In genomic region chr8:84288892-84289291, GRCm38 (mm10) we compare ENCODE assay signal across 9 mouse cellular contexts. TPM values are rescaled to one million over a fixed set of nuclear protein-coding genes. Genes with fewer than 3 reads are reported as not detected.
A peak's percentile ranks its signal among the peaks of the same experiment; 100 is the strongest.
DNase-seq lines count a peak whose midpoint lies in the region; ATAC-seq and TF ChIP-seq lines count a peak whose summit lies in the region.
"Had no signal": no experiment of that assay in that cellular context is flagged by ENCODE, and none has a peak within 500 bp of the region (broad histone marks: within the 10 kb centered on the region; RNA-seq: fewer than 3 reads in every experiment).

No protein-coding gene starts in this region.

- WGBS in midbrain, embryonic 10.5 days: 57% methylated on average over 2 of the region's 2 CpGs
- 58% methylated on average over 2 of the region's 2 CpGs for WGBS in midbrain, embryonic 13.5 days
- WGBS in embryonic facial prominence, embryonic 10.5 days: 61% methylated on average over 2 of the region's 2 CpGs
- WGBS in stomach, postnatal 0 days: 51% methylated on average over 2 of the region's 2 CpGs

- TF ChIP-seq CTCF in stomach, postnatal 0 days (IDR thresholded peaks at IDR 0.05; ENCODE audit: low read depth): peak; percentile 56

- no peaks in the 10 kb centered on the region for H3K27me3 ChIP-seq in midbrain, embryonic 10.5 days (ENCODE audit: low read depth, poor library complexity, severe bottlenecking)
- H3K27me3 ChIP-seq in midbrain, embryonic 13.5 days: no peaks in the 10 kb centered on the region
- H3K27me3 ChIP-seq in embryonic facial prominence, embryonic 10.5 days (replicated peaks; ENCODE audit: low read depth, poor library complexity, severe bottlenecking): no peaks in the 10 kb centered on the region
- no peaks in the 10 kb centered on the region for H3K27me3 ChIP-seq in stomach, postnatal 0 days (ENCODE audit: control insufficient read depth, insufficient read depth, low read length)

- no peak overlapping the region for H3K4me3 ChIP-seq in midbrain, embryonic 10.5 days
- H3K4me3 ChIP-seq in midbrain, embryonic 13.5 days (replicated peaks): no peak overlapping the region
- H3K4me3 ChIP-seq in embryonic facial prominence, embryonic 10.5 days: no peak overlapping the region
- H3K4me3 ChIP-seq in stomach, postnatal 0 days (ENCODE audit: low read depth, low read length): no peak overlapping the region

- intact Hi-C loops in gastrocnemius, postnatal 14 days (cut with DNase I; ENCODE audit: low total_unique reads): loop anchor here (10.0 kb wide), 1 partner anchor 104 kb away; the partner anchor contains the start of gene Nanos3

- H3K4me1 ChIP-seq in midbrain, embryonic 10.5 days: no peaks in the 10 kb centered on the region
- H3K4me1 ChIP-seq in midbrain, embryonic 13.5 days (replicated peaks): no peaks in the 10 kb centered on the region
- peaks cover 9% of the 10 kb centered on the region; the same call in 1 of the 2 replicates for H3K4me1 ChIP-seq in embryonic facial prominence, embryonic 10.5 days
- no peaks in the 10 kb centered on the region for H3K4me1 ChIP-seq in stomach, postnatal 0 days (replicated peaks; ENCODE audit: control insufficient read depth, insufficient read depth)

- H3K27ac ChIP-seq in midbrain, embryonic 10.5 days (replicated peaks): no peak overlapping the region
- no peak overlapping the region for H3K27ac ChIP-seq in midbrain, embryonic 13.5 days
- no peak overlapping the region for H3K27ac ChIP-seq in embryonic facial prominence, embryonic 10.5 days (replicated peaks)
- no peak overlapping the region for H3K27ac ChIP-seq in stomach, postnatal 0 days (replicated peaks)

- H3K36me3 ChIP-seq in midbrain, embryonic 10.5 days: no peaks in the 10 kb centered on the region
- H3K36me3 ChIP-seq in midbrain, embryonic 13.5 days: no peaks in the 10 kb centered on the region
- no peaks in the 10 kb centered on the region for H3K36me3 ChIP-seq in embryonic facial prominence, embryonic 10.5 days (replicated peaks)
- H3K36me3 ChIP-seq in stomach, postnatal 0 days (ENCODE audit: control insufficient read depth, insufficient read depth, low read length): no peaks in the 10 kb centered on the region
- H3K36me3 ChIP-seq: G1E had no signal

- no peaks in the 10 kb centered on the region for H3K9me3 ChIP-seq in midbrain, embryonic 10.5 days (replicated peaks)
- H3K9me3 ChIP-seq in midbrain, embryonic 13.5 days: no peaks in the 10 kb centered on the region
- H3K9me3 ChIP-seq in embryonic facial prominence, embryonic 10.5 days: no peaks in the 10 kb centered on the region
- H3K9me3 ChIP-seq in stomach, postnatal 0 days (ENCODE audit: control insufficient read depth, low read length): no peaks in the 10 kb centered on the region
- H3K9me3 ChIP-seq: G1E had no signal

- no peak overlapping the region for H3K4me2 ChIP-seq in midbrain, embryonic 13.5 days (replicated peaks)
- no peak overlapping the region for H3K4me2 ChIP-seq in stomach, postnatal 0 days (replicated peaks; ENCODE audit: low read depth)

- ATAC-seq in midbrain, embryonic 13.5 days: no peak
- ATAC-seq in stomach, postnatal 0 days (ENCODE audit: low FRiP score, low TSS enrichment): no peak

- TF ChIP-seq EP300 in stomach, postnatal 0 days (optimal IDR thresholded peaks at IDR 0.05): no peak

- H3K9ac ChIP-seq in midbrain, embryonic 13.5 days (replicated peaks): no peak overlapping the region
- H3K9ac ChIP-seq in stomach, postnatal 0 days (ENCODE audit: low read length): no peak overlapping the region

- DNase-seq in cerebellum, adult 18-20 months: peak; percentile 52 to 53
- DNase-seq in cerebellum, adult 9-10 months: no peak
- DNase-seq in midbrain, embryonic 10.5 days (ENCODE audit: low spot score): peak; percentile 28
- DNase-seq in embryonic facial prominence, embryonic 10.5 days (ENCODE audit: low spot score): peak; percentile 37
- DNase-seq in stomach, postnatal 0 days (ENCODE audit: low spot score): no peak
- no peak for DNase-seq in urinary bladder, postnatal 25 days (ENCODE audit: low spot score)
- no peak for DNase-seq in gastrocnemius, postnatal 14 days

RNA-seq across cellular contexts. Expression of gene Ccdc130, which starts 18.7 kb away (rescaled TPM):
- 23.8 and 24.1 TPM in 2 replicates for polyA plus RNA-seq in midbrain, embryonic 10.5 days (2016; fragmentation: Nextera tagmentation; extraction: Ambion mirVana)
- polyA plus RNA-seq in midbrain, embryonic 13.5 days (2015; fragmentation: Nextera tagmentation; extraction: Ambion mirVana): 22.3 and 24.0 TPM in 2 replicates
- 21.9 and 24.6 TPM in 2 replicates for polyA plus RNA-seq in embryonic facial prominence, embryonic 10.5 days (2016; fragmentation: Nextera tagmentation; extraction: Ambion mirVana)
- 10.1 and 10.4 TPM in 2 replicates for polyA plus RNA-seq in stomach, postnatal 0 days (2015; fragmentation: Nextera tagmentation; extraction: Ambion mirVana)
- 10 to 100 TPM in 1 of 2 experiments, 1 to 10 TPM in 1; 9.6 to 10.1 TPM for total RNA-seq in gastrocnemius, postnatal 14 days (2021)

RNA-seq across cellular contexts. Expression of gene Mri1, which starts 31.8 kb away (rescaled TPM):
- polyA plus RNA-seq in midbrain, embryonic 10.5 days (2016; fragmentation: Nextera tagmentation; extraction: Ambion mirVana): 65.5 and 72.0 TPM in 2 replicates
- polyA plus RNA-seq in midbrain, embryonic 13.5 days (2015; fragmentation: Nextera tagmentation; extraction: Ambion mirVana): 49.7 and 57.5 TPM in 2 replicates
- polyA plus RNA-seq in embryonic facial prominence, embryonic 10.5 days (2016; fragmentation: Nextera tagmentation; extraction: Ambion mirVana): 64.0 and 64.2 TPM in 2 replicates
- polyA plus RNA-seq in stomach, postnatal 0 days (2015; fragmentation: Nextera tagmentation; extraction: Ambion mirVana): 61.7 and 62.7 TPM in 2 replicates
- 10 to 100 TPM; 11.8 to 16.6 TPM for total RNA-seq in gastrocnemius, postnatal 14 days (2021)

RNA-seq across cellular contexts. Expression of gene D8Ertd738e, which starts 39.4 kb away (rescaled TPM):
- 363 and 389 TPM in 2 replicates for polyA plus RNA-seq in midbrain, embryonic 10.5 days (2016; fragmentation: Nextera tagmentation; extraction: Ambion mirVana)
- polyA plus RNA-seq in midbrain, embryonic 13.5 days (2015; fragmentation: Nextera tagmentation; extraction: Ambion mirVana): 261 and 273 TPM in 2 replicates
- 409 and 427 TPM in 2 replicates for polyA plus RNA-seq in embryonic facial prominence, embryonic 10.5 days (2016; fragmentation: Nextera tagmentation; extraction: Ambion mirVana)
- 299 and 309 TPM in 2 replicates for polyA plus RNA-seq in stomach, postnatal 0 days (2015; fragmentation: Nextera tagmentation; extraction: Ambion mirVana)
- 100 to 1,000 TPM; 158 to 171 TPM for total RNA-seq in gastrocnemius, postnatal 14 days (2021)

RNA-seq across cellular contexts. Expression of gene Zswim4, which starts 52.0 kb away (rescaled TPM):
- 30.4 and 39.5 TPM in 2 replicates for polyA plus RNA-seq in midbrain, embryonic 10.5 days (2016; fragmentation: Nextera tagmentation; extraction: Ambion mirVana)
- 44.9 and 47.4 TPM in 2 replicates for polyA plus RNA-seq in midbrain, embryonic 13.5 days (2015; fragmentation: Nextera tagmentation; extraction: Ambion mirVana)
- 37.2 and 41.7 TPM in 2 replicates for polyA plus RNA-seq in embryonic facial prominence, embryonic 10.5 days (2016; fragmentation: Nextera tagmentation; extraction: Ambion mirVana)
- 8.0 and 9.7 TPM in 2 replicates for polyA plus RNA-seq in stomach, postnatal 0 days (2015; fragmentation: Nextera tagmentation; extraction: Ambion mirVana)
- 1 to 10 TPM; 5.8 to 6.8 TPM for total RNA-seq in gastrocnemius, postnatal 14 days (2021)

Comparison
In these comparisons a context has a peak if more than half of its experiments do, and no peak if none do; other contexts are left out.
1. DNase-seq: peak in cerebellum, adult 18-20 months (2 of 2), midbrain, embryonic 10.5 days (single experiment) and embryonic facial prominence, embryonic 10.5 days (single experiment); none in cerebellum, adult 9-10 months (single experiment), stomach, postnatal 0 days (single experiment), urinary bladder, postnatal 25 days (single experiment) and gastrocnemius, postnatal 14 days (single experiment).